Mouse (Mus musculus) cerebellum, postnatal 4 days (tissue): ENCODE data around the gene Ephb1.

Source experiments
- DNase-seq, 2 experiments: peaks; one replicate each; pipeline ENCODE4 v3.0.0; 2022; ENCODE audit warnings: low spot score in 2 of 2, mixed read lengths in 1 of 2

The Ephb1 gene

GRCm38 (mm10) chr9:102354561-102354973 is at the start of gene Ephb1:
TSS of gene Ephb1 (minus strand) at chr9:102354693.
- DNase-seq: peak; percentile 82 to 86

GRCm38 (mm10) chr9:102403086-102404021 is 48.9 kb upstream of the Ephb1 start:
- DNase-seq: peak in 1 of 2 experiments; percentile 68

GRCm38 (mm10) chr9:102402671-102403070 is 48.2 kb upstream of the Ephb1 start:
- DNase-seq: no peak

- no peak for DNase-seq
Observed at GRCm38 (mm10) chr9:102388266-102388665, 33.8 kb upstream of the Ephb1 start.

GRCm38 (mm10) chr9:102386816-102387215 is 32.3 kb upstream of the Ephb1 start:
- DNase-seq: no peak

- no peak for DNase-seq
Observed at GRCm38 (mm10) chr9:102380235-102380634, 25.7 kb upstream of the Ephb1 start.

GRCm38 (mm10) chr9:102374661-102375060 is 20.2 kb upstream of the Ephb1 start:
- DNase-seq: no peak

- no peak for DNase-seq
Observed at GRCm38 (mm10) chr9:102373886-102374285, 19.4 kb upstream of the Ephb1 start.

GRCm38 (mm10) chr9:102371936-102372335 is 17.4 kb upstream of the Ephb1 start:
- DNase-seq: no peak

GRCm38 (mm10) chr9:102371036-102371770 is 16.7 kb upstream of the Ephb1 start:
- no peak for DNase-seq

GRCm38 (mm10) chr9:102370141-102370540 is 15.6 kb upstream of the Ephb1 start:
- DNase-seq: no peak

- no peak for DNase-seq
Observed at GRCm38 (mm10) chr9:102369141-102369540, 14.6 kb upstream of the Ephb1 start.

GRCm38 (mm10) chr9:102367796-102368195 is 13.3 kb upstream of the Ephb1 start:
- DNase-seq: no peak

- no peak for DNase-seq
Observed at GRCm38 (mm10) chr9:102365536-102365935, 11.0 kb upstream of the Ephb1 start.

GRCm38 (mm10) chr9:102359311-102359710 is 4.8 kb upstream of the Ephb1 start:
- no peak for DNase-seq

GRCm38 (mm10) chr9:102358711-102359110 is 4.2 kb upstream of the Ephb1 start:
- DNase-seq: no peak

GRCm38 (mm10) chr9:102358011-102358410 is 3.5 kb upstream of the Ephb1 start:
- no peak for DNase-seq

- DNase-seq: no peak
Observed at GRCm38 (mm10) chr9:102356516-102356915, 2.0 kb upstream of the Ephb1 start.

- no peak for DNase-seq
Observed at GRCm38 (mm10) chr9:102355726-102356125, 1.2 kb upstream of the Ephb1 start.

GRCm38 (mm10) chr9:102353636-102354491 is 629 bp downstream of the Ephb1 start:
- DNase-seq: peak in 1 of 2 experiments; percentile 49

GRCm38 (mm10) chr9:102353056-102353635 is 1.3 kb downstream of the Ephb1 start:
- DNase-seq: peak in 1 of 2 experiments; percentile 24
